Mouse (Mus musculus) kidney, embryonic 14.5 days (tissue): ENCODE results near the gene Nfic. TPM values are rescaled to one million over a fixed set of nuclear protein-coding genes. Genes with fewer than 3 reads are reported as not detected.

Source experiments
- ATAC-seq: fragments of 200-750 bp; cut with Nextera tagmentation; 2 replicates; pipeline ENCODE4 v1.8.0; 2017; ENCODE audit warnings: moderate number of reproducible peaks, mild to moderate bottlenecking, moderate TSS enrichment, moderate library complexity; ENCODE audit not compliant: low FRiP score, low TSS enrichment
- H3K27ac ChIP-seq: fragments of 300-500 bp; sonication (generic); 2 replicates; pipeline ENCODE4 v1.5.1; 2014; ENCODE audit warnings: low read depth, mild to moderate bottlenecking, low read length, moderate library complexity, mixed read lengths
- H3K27me3 ChIP-seq: fragments of 300-500 bp; sonication (generic); 2 replicates; pipeline ENCODE4 v1.6.1; 2014; ENCODE audit warnings: mild to moderate bottlenecking, low read length; ENCODE audit not compliant: control insufficient read depth, insufficient read depth
- H3K36me3 ChIP-seq: fragments of 300-500 bp; sonication (generic); 2 replicates; pipeline ENCODE4 v1.6.1; 2014; ENCODE audit warnings: low read length, mixed read lengths; ENCODE audit not compliant: control insufficient read depth, insufficient read depth
- H3K4me1 ChIP-seq: fragments of 300-500 bp; sonication (generic); 2 replicates; pipeline ENCODE4 v1.6.1; 2014; ENCODE audit warnings: low read length, mixed read lengths; ENCODE audit not compliant: control insufficient read depth, insufficient read depth
- H3K4me2 ChIP-seq: fragments of 300-500 bp; sonication (generic); replicated peaks from 2 replicates; pipeline ENCODE4 v1.6.1; 2014; ENCODE audit warnings: low read depth, mild to moderate bottlenecking, low read length
- H3K4me3 ChIP-seq: fragments of 300-500 bp; sonication (generic); 2 replicates; pipeline ENCODE4 v1.5.1; 2014; ENCODE audit warnings: mild to moderate bottlenecking, low read length
- H3K9ac ChIP-seq: fragments of 300-500 bp; sonication (generic); 2 replicates; pipeline ENCODE4 v1.6.1; 2014; ENCODE audit warnings: low read depth, mild to moderate bottlenecking, low read length, moderate library complexity
- H3K9me3 ChIP-seq: fragments of 300-500 bp; sonication (generic); 2 replicates; pipeline ENCODE4 v1.6.1; 2016; ENCODE audit warnings: low read length; ENCODE audit not compliant: control insufficient read depth
- WGBS: fragments of 180-500 bp; shearing (Covaris S2); extraction: QIAGEN DNeasy Blood & Tissue Kit; methylation state at CpG from one replicate; pipeline ENCODE4 v1.1.7; 2014; 5-methylcytosine and 5-hydroxymethylcytosine counted together
- polyA plus RNA-seq: library from polyadenylated mRNA; unstranded; fragments of >200 nt; fragmentation: Nextera tagmentation; extraction: Ambion mirVana; gene quantifications from 2 replicates; pipeline ENCODE4 v1.2.1, GENCODE M21; 2014

Nfic gene
- polyA plus RNA-seq, 1 experiment from 2014 or later: 59.0 TPM

DNA sequence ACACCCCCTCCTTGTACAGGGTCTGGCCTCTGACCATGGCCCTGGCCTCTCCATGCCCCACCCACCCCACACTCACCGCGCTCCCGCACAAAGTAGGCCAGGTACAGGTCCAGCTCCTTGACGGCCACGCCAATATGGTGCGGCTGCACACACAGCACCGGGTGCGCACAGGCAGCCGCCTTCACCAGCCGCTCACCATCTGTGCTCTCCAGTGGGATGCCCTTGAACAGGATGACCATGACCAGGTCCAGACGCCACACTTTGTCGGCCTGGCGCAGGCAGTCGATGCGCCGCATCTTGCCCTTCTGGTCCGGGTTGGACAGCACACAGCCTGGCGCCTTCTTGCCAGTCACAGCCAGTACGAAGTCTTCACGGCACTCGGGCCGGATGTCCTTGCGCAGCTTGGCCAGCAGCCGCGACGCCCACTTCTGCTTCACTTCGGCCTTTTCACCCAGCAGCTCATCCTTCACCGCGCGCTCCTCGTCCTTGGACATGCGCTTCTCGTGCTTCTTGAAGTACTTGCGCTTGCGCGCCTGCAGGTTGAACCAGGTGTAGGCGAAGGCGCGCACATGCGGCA is 35.2 kb downstream of the Nfic start:
- Histone ChIP-seq H3K9ac (no peak overlapping the region), H3K36me3 (peaks cover 9% of the 10 kb centered on the region; the same call in 1 of the 2 replicates), H3K4me2 (no peak overlapping the region), H3K4me1 (peaks cover 40% of the 10 kb centered on the region), H3K4me3 (no peak overlapping the region), H3K27me3 (no peaks in the 10 kb centered on the region), H3K9me3 (no peaks in the 10 kb centered on the region), H3K27ac (no peak overlapping the region)
- WGBS: 88% methylated on average over 40 of the region's 40 CpGs
- ATAC-seq: no peak

DNA sequence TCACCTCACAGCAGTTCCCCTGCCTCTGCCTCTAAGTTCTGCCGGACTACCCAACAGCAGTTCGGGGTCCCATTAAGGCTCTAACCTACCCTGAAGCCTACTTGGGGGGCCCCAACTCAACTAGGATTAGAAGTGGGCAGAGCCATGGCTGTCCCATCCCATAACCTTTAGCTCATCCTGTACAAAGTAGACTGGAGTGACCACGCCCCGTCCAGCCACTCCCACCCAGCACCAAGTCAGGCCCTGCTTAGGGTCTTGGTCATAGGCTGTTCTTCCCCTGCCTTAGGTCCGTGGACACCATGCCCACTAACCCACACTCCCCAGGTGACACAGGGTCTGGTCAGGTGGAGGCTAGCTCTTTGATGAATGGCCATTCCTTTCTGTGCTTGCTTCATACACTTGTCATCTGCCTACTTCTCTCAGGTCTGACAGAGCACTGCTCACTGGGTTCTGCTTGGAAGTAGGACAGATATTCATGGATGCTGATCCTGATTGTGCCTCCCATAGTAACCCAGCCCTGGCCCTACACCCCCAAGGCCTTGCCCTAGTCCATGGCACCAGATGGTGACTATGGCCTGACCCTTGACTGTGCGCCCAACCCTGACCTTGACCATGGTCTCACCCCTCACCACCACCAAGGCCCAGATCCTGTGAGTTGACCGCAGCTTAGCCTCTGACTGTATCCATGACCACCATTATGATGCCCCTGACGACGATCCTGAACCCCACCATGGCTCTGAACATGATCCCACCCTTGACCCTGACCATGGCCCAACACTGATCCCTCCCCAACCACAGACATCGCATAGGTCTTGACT is 36.1 kb downstream of the Nfic start:
- H3K27me3 ChIP-seq: no peaks in the 10 kb centered on the region
- H3K4me3 ChIP-seq: no peak overlapping the region
- H3K36me3 ChIP-seq: peaks cover 9% of the 10 kb centered on the region; the same call in 1 of the 2 replicates
- ATAC-seq: no peak
- no peak overlapping the region for H3K4me2 ChIP-seq
- H3K4me1 ChIP-seq: peaks cover 41% of the 10 kb centered on the region
- H3K9me3 ChIP-seq: no peaks in the 10 kb centered on the region
- no peak overlapping the region for H3K9ac ChIP-seq
- 90% methylated on average over 10 of the region's 10 CpGs for WGBS
- no peak overlapping the region for H3K27ac ChIP-seq

DNA sequence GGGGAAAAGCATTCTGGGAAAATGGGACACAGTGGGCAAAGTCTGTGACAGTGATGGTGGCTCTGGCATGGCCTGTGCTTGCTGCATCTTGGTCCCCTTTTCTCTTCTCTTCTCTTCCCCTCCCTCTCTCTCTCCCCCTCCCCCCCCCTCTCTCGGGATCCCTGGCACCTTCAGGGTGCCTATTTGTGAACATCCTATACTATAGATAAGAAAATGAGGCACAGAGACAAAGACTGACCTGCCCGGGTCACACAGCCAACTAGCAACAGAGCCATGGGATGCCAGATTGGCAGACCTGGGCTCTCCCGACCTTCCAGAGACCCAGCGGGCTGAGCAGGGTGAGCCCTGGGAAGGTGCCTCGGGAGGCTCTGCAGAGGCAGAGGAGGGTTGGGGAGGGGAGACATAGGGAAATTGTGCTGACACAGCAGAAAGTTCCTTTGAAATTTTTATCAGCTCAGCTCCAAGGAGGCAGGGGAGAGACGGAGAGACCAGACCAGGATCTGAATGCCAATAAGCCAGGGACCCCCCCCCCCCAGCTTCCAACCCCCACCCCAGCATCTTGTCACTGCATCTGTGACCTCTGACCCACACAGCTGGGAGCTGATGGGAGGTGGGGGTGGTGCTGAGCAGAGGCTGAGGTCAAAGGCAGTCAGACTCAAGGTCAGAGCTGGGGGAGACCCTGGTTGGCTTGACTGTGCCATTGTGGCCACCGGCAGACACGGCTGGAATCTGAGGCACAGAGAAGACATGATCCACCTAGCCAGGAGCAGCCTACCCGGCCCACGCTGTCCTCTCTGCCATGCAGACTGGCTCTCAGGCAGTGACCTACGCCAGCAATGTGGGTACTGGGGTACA is 37.0 kb downstream of the Nfic start:
- no peak for ATAC-seq
- no peak overlapping the region for H3K4me2 ChIP-seq
- no peak overlapping the region for H3K9ac ChIP-seq
- H3K4me1 ChIP-seq: peaks cover 44% of the 10 kb centered on the region
- H3K27me3 ChIP-seq: no peaks in the 10 kb centered on the region
- WGBS: 45% methylated on average over 11 of the region's 11 CpGs
- peaks cover 9% of the 10 kb centered on the region; the same call in 1 of the 2 replicates for H3K36me3 ChIP-seq
- H3K27ac ChIP-seq: no peak overlapping the region
- no peak overlapping the region for H3K4me3 ChIP-seq
- no peaks in the 10 kb centered on the region for H3K9me3 ChIP-seq

DNA sequence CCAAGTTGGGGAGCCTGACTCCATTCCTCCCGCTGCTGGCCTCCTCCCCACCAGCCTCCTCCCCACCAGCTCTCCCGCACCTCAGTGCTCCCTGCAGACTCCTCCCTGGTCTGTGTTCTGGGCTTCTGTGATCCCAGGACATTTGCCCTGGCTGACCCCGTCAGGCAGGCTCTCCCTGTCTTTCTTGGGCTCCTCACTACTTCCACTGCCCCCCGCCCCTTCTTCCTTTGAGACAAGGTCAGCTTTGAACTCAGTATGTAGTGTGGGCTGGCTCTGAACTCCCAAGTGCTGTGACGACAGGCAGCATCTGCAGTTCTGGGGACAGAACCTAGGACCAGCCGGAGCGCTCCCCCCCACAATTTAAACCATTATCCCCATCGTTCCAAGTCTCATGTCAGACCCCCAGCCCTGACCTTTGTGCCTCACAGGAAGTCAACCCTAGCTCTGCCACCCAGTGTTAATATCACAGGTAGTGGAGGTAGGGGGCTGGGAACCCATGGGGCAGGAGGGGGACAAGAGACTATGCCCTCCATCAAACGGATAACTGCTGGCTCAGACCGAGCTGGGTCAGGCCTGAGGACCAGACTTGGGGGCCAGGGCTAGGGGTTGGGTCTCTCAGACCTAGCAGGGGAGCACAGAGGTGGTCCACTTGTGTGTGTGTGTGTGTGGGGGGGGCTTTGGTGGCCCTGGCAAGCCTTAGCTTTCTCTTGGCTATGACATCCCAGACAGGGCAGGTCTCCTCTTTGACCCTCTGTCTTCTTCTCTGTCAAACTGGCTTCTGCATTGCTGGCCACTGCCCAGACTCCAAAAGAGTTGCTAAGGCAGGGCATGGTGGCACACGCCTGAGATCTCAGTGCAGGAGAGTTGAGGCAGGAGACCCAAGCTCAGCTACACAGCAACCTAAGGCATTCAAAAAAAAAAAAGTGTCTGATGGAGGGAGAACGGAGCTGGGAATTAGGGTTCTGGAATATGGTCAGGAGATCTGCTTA is 37.9 kb downstream of the Nfic start:
- peaks cover 11% of the 10 kb centered on the region; the same call in 1 of the 2 replicates for H3K36me3 ChIP-seq

DNA sequence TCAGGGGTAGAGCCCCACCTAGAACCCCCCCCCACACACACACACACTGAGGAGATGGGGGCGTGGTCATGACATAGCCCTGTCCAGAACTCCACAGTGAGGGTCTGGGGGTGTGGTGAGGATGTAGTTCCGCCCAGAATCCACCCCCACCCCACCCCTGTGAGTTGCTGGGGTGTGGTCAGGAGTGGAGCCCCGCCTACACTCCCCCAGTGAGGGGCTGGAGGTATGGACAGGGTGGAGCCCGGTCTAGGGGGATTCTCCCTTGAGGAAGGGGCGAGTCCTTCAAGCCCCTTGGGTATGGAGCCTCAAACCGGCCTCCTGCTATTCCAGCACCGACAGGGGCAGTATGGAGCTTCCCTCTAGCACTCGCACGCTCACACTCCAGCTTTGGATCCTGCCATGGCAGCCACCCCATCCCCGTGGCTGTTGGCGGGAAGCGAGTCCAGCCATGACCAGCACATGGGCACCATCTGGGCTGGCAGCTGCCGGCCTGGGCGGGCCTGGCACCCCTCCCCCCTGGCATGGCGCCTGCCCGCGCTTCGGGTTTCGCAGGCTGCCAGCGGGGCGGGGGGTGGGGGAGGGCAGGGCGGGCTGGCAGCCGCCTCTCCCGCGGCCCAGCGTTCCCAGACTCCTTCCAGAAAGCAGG is 38.7 kb downstream of the Nfic start:
- no peaks in the 10 kb centered on the region for H3K9me3 ChIP-seq
- H3K36me3 ChIP-seq: peaks cover 11% of the 10 kb centered on the region; the same call in 1 of the 2 replicates
- H3K4me2 ChIP-seq: peak overlapping the region; percentile 51
- peak; percentile 74 for ATAC-seq
- peaks cover 60% of the 10 kb centered on the region for H3K4me1 ChIP-seq
- no peaks in the 10 kb centered on the region for H3K27me3 ChIP-seq
- H3K9ac ChIP-seq: peak overlapping the region; percentile 47
- H3K4me3 ChIP-seq: peak overlapping the region; percentile 30
- WGBS: 4% methylated on average over 23 of the region's 26 CpGs
- H3K27ac ChIP-seq: peak overlapping the region; percentile 57; the same call in 1 of the 2 replicates

More for the DNA sequence above, 37.9 kb downstream of the Nfic start:
- H3K27me3 ChIP-seq: no peaks in the 10 kb centered on the region
- H3K4me2 ChIP-seq: peak overlapping the region; percentile 51
- 49% methylated on average over 12 of the region's 12 CpGs for WGBS
- no peak for ATAC-seq
- H3K9ac ChIP-seq: peak overlapping the region; percentile 47
- peaks cover 52% of the 10 kb centered on the region for H3K4me1 ChIP-seq
- no peaks in the 10 kb centered on the region for H3K9me3 ChIP-seq
- H3K27ac ChIP-seq: peak overlapping the region; percentile 57; the same call in 1 of the 2 replicates
- H3K4me3 ChIP-seq: peak overlapping the region; percentile 30

DNA sequence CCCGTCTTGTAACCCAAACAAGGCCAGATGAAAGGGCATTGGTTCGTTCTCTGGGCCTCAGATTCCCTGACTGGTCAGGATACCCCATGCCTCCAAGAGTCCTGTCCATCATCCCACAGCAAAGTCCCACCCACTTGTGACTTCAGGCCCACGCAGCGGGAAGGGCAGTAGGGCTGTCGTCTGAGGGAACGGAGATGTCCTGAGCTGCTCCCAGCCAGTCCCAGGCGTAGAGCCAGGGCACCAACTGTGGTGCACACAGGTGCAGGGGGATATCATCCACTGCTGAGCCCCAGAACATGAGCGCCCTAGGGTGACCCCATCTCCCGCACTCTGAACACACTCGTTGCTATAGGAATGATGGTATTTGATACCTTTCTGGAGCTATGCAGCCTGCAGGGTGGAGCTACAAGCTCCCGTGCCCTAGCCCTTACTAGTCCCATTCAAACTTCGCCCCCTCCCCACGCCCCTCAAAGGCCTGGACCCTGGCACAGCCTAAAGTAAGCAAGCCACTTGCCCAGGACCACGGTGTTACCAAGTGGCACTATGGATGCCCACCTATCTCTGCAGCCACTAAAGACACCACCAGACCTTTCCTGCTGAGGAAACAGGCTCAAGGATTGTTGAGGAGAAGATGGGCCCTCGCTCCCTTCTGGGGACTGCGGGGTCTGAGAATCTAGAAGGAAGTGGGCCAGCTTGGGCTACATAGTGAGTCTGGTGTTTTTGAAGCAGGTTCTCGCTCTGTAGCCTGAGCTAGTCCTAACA is 39.7 kb downstream of the Nfic start:
- 62% methylated on average over 17 of the region's 17 CpGs for WGBS
- H3K9ac ChIP-seq: no peak overlapping the region

DNA sequence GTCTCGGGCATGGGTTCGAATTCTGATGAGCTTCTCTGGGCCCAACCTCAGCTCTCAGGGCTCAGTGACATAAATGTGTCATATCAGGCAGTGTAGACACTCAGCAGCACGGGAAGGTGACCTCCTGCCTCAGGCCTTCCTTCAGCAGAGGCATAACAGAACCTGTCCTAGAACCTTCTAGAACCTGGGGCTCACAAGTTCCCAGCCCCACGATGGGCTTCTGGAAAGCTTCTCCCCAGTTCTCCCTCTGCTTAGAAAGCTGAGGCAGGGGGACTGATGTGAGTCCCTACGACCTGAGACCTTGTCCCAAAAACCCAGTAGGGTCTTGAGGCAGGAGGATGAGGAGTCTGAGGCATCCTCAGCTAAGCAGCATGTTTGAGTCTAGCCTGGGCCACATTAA is 40.3 kb downstream of the Nfic start:
- Histone ChIP-seq H3K4me3 (no peak overlapping the region), H3K4me2 (no peak overlapping the region), H3K9me3 (no peaks in the 10 kb centered on the region), H3K36me3 (peaks cover 8% of the 10 kb centered on the region; the same call in 1 of the 2 replicates), H3K27ac (no peak overlapping the region), H3K27me3 (no peaks in the 10 kb centered on the region), H3K4me1 (peaks cover 75% of the 10 kb centered on the region), H3K9ac (no peak overlapping the region)
- 81% methylated on average over 5 of the region's 5 CpGs for WGBS
- no peak for ATAC-seq

More for the DNA sequence above, 39.7 kb downstream of the Nfic start:
- Histone ChIP-seq H3K9me3 (no peaks in the 10 kb centered on the region), H3K27ac (peak overlapping the region; percentile 30; the same call in 1 of the 2 replicates), H3K36me3 (peaks cover 11% of the 10 kb centered on the region; the same call in 1 of the 2 replicates), H3K4me2 (no peak overlapping the region), H3K4me3 (no peak overlapping the region), H3K4me1 (peaks cover 69% of the 10 kb centered on the region), H3K27me3 (no peaks in the 10 kb centered on the region)
- no peak for ATAC-seq
